Mouse (Mus musculus) CD4-positive, CD25-positive, alpha-beta regulatory T cell, adult 4 months (primary cell): ENCODE measurements around the gene Tnfaip8l1. TPM values are rescaled to one million over a fixed set of nuclear protein-coding genes. Genes with fewer than 3 reads are reported as not detected.

Source experiments
- ATAC-seq: one replicate; pipeline ENCODE4 v1.8.0; 2017
- polyA plus RNA-seq, 2 experiments: library from polyadenylated mRNA; unstranded; fragments of 100-300 nt; shearing (Covaris generic); gene quantifications; one replicate each; pipeline ENCODE4 v1.2.1; 2017

The Tnfaip8l1 gene
- polyA plus RNA-seq, 2 experiments from 2014 or later = 30.3 to 43.4 TPM

- no peak for ATAC-seq
These were observed 22.9 kb upstream of the Tnfaip8l1 start for GRCm38 (mm10) chr17:56139355-56139754.

- ATAC-seq = peak; percentile 61
These were observed 22.2 kb upstream of the Tnfaip8l1 start, which contains the start of gene Sema6b for GRCm38 (mm10) chr17:56139858-56140595. Sema6b (minus strand) TSS chr17:56140343.

GRCm38 (mm10) chr17:56141702-56142605, 20.3 kb upstream of the Tnfaip8l1 start:
- no peak for ATAC-seq

- no peak for ATAC-seq
These were observed 17.7 kb upstream of the Tnfaip8l1 start for GRCm38 (mm10) chr17:56144546-56144945.

- ATAC-seq = no peak
These were observed 16.1 kb upstream of the Tnfaip8l1 start for GRCm38 (mm10) chr17:56146131-56146530.

GRCm38 (mm10) chr17:56147420-56147819, 14.9 kb upstream of the Tnfaip8l1 start:
- no peak for ATAC-seq

- ATAC-seq = peak; percentile 26
These were observed 14.0 kb upstream of the Tnfaip8l1 start for GRCm38 (mm10) chr17:56148280-56148679.

- ATAC-seq = no peak
These were observed 13.3 kb upstream of the Tnfaip8l1 start for GRCm38 (mm10) chr17:56148790-56149618.

GRCm38 (mm10) chr17:56149897-56150296, 12.4 kb upstream of the Tnfaip8l1 start:
- ATAC-seq = no peak

GRCm38 (mm10) chr17:56153643-56154042, 8.6 kb upstream of the Tnfaip8l1 start:
- ATAC-seq = no peak

GRCm38 (mm10) chr17:56159729-56160128, 2.5 kb upstream of the Tnfaip8l1 start:
- ATAC-seq = no peak

GRCm38 (mm10) chr17:56163523-56164102, 1.3 kb downstream of the Tnfaip8l1 start:
- ATAC-seq = peak; percentile 83

- no peak for ATAC-seq
These were observed 2.2 kb downstream of the Tnfaip8l1 start for GRCm38 (mm10) chr17:56164510-56164909.

GRCm38 (mm10) chr17:56165671-56166070, 3.4 kb downstream of the Tnfaip8l1 start:
- ATAC-seq = no peak

GRCm38 (mm10) chr17:56169830-56170229, 7.6 kb downstream of the Tnfaip8l1 start:
- ATAC-seq = peak; percentile 83

GRCm38 (mm10) chr17:56170636-56171035, 8.4 kb downstream of the Tnfaip8l1 start:
- no peak for ATAC-seq

- ATAC-seq = no peak
These were observed 9.2 kb downstream of the Tnfaip8l1 start for GRCm38 (mm10) chr17:56171456-56171855.

GRCm38 (mm10) chr17:56171881-56172280, 9.6 kb downstream of the Tnfaip8l1 start:
- ATAC-seq = no peak

GRCm38 (mm10) chr17:56173401-56174046, 11.2 kb downstream of the Tnfaip8l1 start:
- no peak for ATAC-seq

- no peak for ATAC-seq
These were observed 13.1 kb downstream of the Tnfaip8l1 start for GRCm38 (mm10) chr17:56175416-56175815.

GRCm38 (mm10) chr17:56182975-56183657, 20.8 kb downstream of the Tnfaip8l1 start:
- peak; percentile 3 for ATAC-seq
